Mouse (Mus musculus): ENCODE results near the gene Gm49673. TPM values are rescaled to one million over a fixed set of nuclear protein-coding genes. Genes with fewer than 3 reads are reported as not detected.
"Not testable (repeated sequence)": the region's sequence is repeated elsewhere in the genome, so short reads cannot be mapped to it uniquely, and the experiment has no call there.

The Gm49673 gene
- polyA plus RNA-seq (2021) = 0.18 TPM

DNA sequence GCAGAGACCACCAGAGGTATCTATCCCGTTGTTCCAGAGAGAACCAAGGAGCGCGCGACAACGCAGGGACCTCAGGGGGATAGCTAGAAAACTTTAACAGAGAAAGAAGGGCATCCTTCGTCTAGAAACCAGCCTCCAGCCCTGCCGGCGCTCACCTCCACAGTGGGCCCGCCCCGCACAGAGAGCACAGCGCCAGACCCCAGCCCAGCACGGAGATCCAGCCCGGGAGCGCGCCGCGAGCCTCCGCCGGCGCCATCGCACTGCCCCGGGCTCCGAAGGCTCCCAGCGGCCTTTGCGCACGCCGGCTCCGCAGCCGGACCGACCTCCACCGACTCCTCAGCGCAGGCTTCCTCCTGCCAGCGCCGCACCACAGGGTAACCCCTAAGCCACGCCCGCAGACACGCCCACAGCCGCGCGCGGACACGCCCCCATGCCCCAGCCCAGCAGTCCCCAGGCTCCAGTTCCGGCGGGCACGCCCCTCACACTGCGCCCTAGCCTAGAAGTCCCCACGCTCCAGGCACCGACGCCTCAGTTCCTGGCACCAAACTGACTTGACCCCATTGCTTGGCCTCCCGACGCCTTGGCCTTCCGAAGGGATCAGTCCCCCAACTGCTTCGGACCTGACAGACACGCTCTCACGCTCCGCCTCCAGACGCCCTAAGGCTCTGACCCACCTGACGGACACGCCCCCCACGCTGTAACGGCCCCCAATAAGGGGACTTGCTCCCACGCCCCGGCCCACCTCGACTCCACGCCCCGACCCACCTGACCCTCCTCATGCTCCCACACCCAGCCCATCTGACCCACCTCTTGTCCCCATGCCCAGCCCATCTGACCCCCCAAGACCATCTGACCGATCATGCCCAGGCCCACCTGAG lies at the start of gene Gm49673, which contains the start of gene Rnaset2a:
Gene Gm49673 (minus strand): TSS at position 350 of the 878 bp plus-strand sequence.
Gene Rnaset2a (minus strand): TSS at position 659 of the 878 bp plus-strand sequence.
- peak; percentile 95 for ATAC-seq
- CTCF ChIA-PET; H3K27me3 ChIP-seq; POLR2A ChIA-PET; in situ Hi-C loops (cut with MboI; ENCODE audit: low pct_unique_long_range_greater_than_20kb); DNase-seq (ENCODE audit: low read depth, low spot score): not testable (repeated sequence)

DNA sequence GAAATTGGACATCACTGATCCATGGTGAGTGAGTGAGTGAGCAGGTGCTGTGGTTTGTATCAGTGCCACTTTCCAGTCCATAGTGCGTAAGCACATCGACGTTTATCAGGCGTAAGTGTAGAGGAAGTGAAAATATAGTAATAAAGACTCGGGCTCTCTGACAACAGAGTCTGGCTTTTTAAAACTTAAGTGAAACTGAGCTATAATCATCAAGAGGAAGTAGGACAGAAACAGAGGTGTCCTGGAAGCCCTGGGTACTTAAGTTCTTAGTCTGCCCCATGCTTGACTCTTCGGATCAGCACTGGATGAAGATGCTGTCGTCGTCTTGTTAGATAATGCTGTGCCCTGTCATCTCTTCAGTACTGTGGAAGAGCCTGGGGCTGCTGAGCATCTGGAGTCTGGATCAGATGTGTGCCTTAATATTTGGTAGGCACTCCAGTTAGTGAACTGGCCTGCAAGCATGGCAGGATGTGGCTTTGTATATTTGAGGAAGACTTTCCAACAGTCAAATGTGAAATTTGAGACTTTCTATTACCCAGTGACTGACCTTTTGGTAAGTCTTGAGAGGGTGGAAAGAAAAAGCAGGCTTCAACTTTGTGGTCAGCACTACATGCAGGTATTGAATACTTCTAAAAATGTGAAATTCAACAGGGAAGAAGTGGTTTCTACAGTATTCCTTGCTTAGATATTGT lies 48.2 kb upstream of the Gm49673 start:
- ATAC-seq = no peak
- no peak for TF ChIP-seq CTCF (IDR thresholded peaks at IDR 0.05)
- in situ Hi-C loops (cut with MboI; ENCODE audit: low pct_unique_long_range_greater_than_20kb) = loop anchor here (25.0 kb wide), 1 partner anchor 334 kb away; no protein-coding TSS in a partner anchor
- ChIA-PET CTCF (no interaction called here), POLR2A (no interaction called here)
- no peak for DNase-seq (ENCODE audit: low read depth, low spot score)
- H3K27me3 ChIP-seq = no peaks in the 10 kb centered on the region

DNA sequence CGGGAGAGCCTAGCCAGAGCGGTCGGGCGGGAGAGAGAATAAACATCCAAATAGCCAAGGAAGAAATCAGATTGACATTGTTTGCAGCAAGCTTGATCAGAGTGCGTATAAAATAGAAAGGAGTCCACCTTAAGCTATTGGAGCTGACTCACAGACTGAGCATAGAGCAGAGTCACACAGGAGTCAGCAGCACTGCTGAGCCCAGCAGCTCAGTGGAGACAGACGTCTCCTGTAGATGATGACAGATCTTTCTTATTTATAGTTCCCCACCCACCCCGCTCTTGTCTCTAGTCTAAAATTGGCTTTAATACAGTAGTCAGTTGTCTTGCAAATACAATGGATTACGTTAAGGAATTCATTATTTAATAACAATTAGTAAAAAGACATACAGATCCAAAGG lies 46.1 kb upstream of the Gm49673 start:
- ChIA-PET CTCF (no interaction called here), POLR2A (no interaction called here)
- TF ChIP-seq CTCF (IDR thresholded peaks at IDR 0.05) = no peak
- ATAC-seq (no peak), DNase-seq (ENCODE audit: low read depth, low spot score) (no peak)
- in situ Hi-C loops (cut with MboI; ENCODE audit: low pct_unique_long_range_greater_than_20kb) = loop anchor here (25.0 kb wide), 1 partner anchor 331 kb away; no protein-coding TSS in a partner anchor
- H3K27me3 ChIP-seq = no peaks in the 10 kb centered on the region

GRCm38 (mm10) chr17:8184217-8184616 lies 36.6 kb upstream of the Gm49673 start:
- DNase-seq (ENCODE audit: low read depth, low spot score) (no peak), ATAC-seq (no peak)
- CTCF ChIA-PET = no interaction called here
- no peak for TF ChIP-seq CTCF (IDR thresholded peaks at IDR 0.05)
- H3K27me3 ChIP-seq = no peaks in the 10 kb centered on the region
- in situ Hi-C loops (cut with MboI; ENCODE audit: low pct_unique_long_range_greater_than_20kb) = loop anchor here (25.0 kb wide), 1 partner anchor 322 kb away; no protein-coding TSS in a partner anchor
- POLR2A ChIA-PET = no interaction called here

GRCm38 (mm10) chr17:8183815-8184214 lies 36.2 kb upstream of the Gm49673 start:
- CTCF ChIA-PET = no interaction called here

DNA sequence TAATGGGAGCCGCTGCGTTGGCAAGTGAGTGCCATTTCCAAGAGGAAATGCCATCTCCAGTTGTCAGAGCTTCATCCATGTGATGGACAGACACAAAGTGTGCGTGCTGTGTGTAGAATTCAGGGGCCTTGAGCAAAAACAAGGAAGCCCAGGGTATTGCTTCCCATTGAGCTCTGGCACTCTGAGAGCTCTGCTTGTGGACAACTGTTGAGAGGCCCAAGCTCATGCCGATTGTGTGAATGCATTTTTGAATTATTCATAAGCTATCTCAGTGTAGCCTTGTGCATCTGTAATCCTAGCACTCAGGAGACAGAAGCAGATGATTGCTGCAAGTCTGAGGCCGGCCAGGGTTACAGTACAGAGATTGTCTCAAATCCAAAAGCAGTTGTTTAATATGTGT lies 29.5 kb upstream of the Gm49673 start:
- CTCF ChIA-PET = no interaction called here
- no peak for ATAC-seq
- in situ Hi-C loops (cut with MboI; ENCODE audit: low pct_unique_long_range_greater_than_20kb) = loop anchor here (25.0 kb wide), 1 partner anchor 315 kb away; no protein-coding TSS in a partner anchor
- DNase-seq (ENCODE audit: low read depth, low spot score) = no peak
- no peaks in the 10 kb centered on the region for H3K27me3 ChIP-seq
- no peak for TF ChIP-seq CTCF (IDR thresholded peaks at IDR 0.05)
- POLR2A ChIA-PET = no interaction called here

More at GRCm38 (mm10) chr17:8183815-8184214, 36.2 kb upstream of the Gm49673 start:
- no peaks in the 10 kb centered on the region for H3K27me3 ChIP-seq
- POLR2A ChIA-PET = no interaction called here
- TF ChIP-seq CTCF (IDR thresholded peaks at IDR 0.05) = no peak
- DNase-seq (ENCODE audit: low read depth, low spot score) = no peak
- no peak for ATAC-seq
- in situ Hi-C loops (cut with MboI; ENCODE audit: low pct_unique_long_range_greater_than_20kb) = loop anchor here (25.0 kb wide), 1 partner anchor 322 kb away; no protein-coding TSS in a partner anchor

- DNase-seq (ENCODE audit: low read depth, low spot score) (no peak), ATAC-seq (no peak)
- CTCF ChIA-PET = no interaction called here
- TF ChIP-seq CTCF (IDR thresholded peaks at IDR 0.05) = no peak
- in situ Hi-C loops (cut with MboI; ENCODE audit: low pct_unique_long_range_greater_than_20kb) = no loop called here
- no peaks in the 10 kb centered on the region for H3K27me3 ChIP-seq
- POLR2A ChIA-PET = interaction anchor here (0.7 kb wide), 1 partner anchor 117 kb away, joined by 3 read pairs; no protein-coding TSS in a partner anchor
Measured at GRCm38 (mm10) chr17:8171081-8171480, 23.5 kb upstream of the Gm49673 start.

DNA sequence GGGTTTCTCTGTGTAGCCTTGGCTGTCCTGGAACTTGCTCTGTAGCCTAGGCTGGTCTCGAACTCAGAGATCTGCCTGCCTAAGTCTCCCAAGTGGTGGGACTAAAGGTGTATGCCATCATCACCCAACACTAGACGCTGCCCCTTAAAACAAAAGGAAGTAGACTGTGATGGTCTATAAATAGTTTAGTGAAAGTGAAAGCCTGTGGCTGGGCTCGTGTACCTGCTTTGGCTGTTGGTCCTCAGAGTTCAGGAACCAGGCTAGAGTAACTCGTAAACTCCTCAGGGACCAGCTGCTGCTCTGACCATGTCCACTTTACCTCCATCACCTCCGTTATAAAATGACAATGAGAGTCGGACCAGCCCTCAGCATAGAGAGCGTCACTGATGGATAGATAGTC lies 22.7 kb upstream of the Gm49673 start:
- DNase-seq (ENCODE audit: low read depth, low spot score) (no peak), ATAC-seq (no peak)
- TF ChIP-seq CTCF (IDR thresholded peaks at IDR 0.05) = no peak
- no peaks in the 10 kb centered on the region for H3K27me3 ChIP-seq
- in situ Hi-C loops (cut with MboI; ENCODE audit: low pct_unique_long_range_greater_than_20kb) = no loop called here
- ChIA-PET CTCF (no interaction called here), POLR2A (no interaction called here)

DNA sequence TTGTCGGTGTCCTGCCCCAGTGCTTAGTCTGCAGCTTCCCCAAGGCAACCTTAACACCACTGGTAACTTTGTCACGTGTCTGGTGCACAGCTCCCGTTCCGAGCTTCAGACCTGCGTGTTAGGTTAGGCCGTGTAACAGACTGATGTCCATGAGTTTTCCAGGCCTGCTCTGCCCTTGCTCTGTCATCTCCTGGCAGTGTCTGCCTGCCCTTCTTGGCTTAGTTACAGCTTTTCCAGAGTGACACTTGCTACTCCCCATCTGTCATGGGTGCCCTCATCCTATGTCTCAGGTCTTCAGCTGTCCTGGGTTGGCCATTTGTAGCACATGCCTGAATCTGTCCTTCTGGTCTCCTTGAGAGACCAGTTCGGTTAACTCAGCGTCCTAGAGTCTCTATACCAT lies 19.8 kb upstream of the Gm49673 start:
- in situ Hi-C loops (cut with MboI; ENCODE audit: low pct_unique_long_range_greater_than_20kb); POLR2A ChIA-PET; ATAC-seq; CTCF ChIA-PET; H3K27me3 ChIP-seq; DNase-seq (ENCODE audit: low read depth, low spot score): not testable (repeated sequence)

GRCm38 (mm10) chr17:8166454-8166853 lies 18.9 kb upstream of the Gm49673 start:
- H3K27me3 ChIP-seq; CTCF ChIA-PET; DNase-seq (ENCODE audit: low read depth, low spot score); ATAC-seq; in situ Hi-C loops (cut with MboI; ENCODE audit: low pct_unique_long_range_greater_than_20kb); POLR2A ChIA-PET: not testable (repeated sequence)

DNA sequence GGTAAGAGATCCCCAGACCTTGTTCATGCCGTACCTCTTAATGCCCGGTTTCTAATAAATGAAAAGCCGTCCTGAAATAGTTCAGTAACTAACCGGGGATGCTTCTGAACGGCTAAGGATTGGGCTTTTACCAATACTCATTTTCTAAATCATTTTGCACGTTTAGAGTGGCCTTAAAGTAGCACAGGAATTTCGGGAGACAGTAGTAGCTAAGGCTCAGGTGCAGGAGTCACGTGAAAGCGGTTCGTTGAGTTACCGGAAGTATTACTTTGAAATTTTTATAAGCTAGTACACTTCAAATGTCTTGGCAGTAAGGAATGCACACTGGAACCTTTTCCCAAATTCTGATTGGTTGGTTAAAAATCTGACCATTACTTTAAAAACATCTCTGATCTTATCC lies 18.4 kb upstream of the Gm49673 start:
- ATAC-seq; H3K27me3 ChIP-seq; in situ Hi-C loops (cut with MboI; ENCODE audit: low pct_unique_long_range_greater_than_20kb); DNase-seq (ENCODE audit: low read depth, low spot score); POLR2A ChIA-PET; CTCF ChIA-PET: not testable (repeated sequence)

DNA sequence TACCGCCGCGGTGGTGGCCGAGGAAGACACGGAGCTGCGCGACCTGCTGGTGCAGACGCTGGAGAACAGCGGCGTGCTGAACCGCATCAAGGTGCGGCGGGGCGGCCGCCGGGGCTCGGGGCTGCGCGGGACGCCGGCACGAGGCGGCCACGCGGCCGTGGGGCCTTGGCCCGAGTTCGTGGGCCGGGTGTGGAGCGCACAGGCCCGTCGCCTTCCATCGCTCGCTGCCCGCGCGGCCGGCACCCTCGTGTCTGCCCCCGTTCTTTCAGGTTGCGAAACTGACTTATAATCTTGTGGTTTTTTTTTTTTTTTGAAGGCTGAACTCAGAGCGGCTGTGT lies 18.0 kb upstream of the Gm49673 start:
- DNase-seq (ENCODE audit: low read depth, low spot score); ATAC-seq; H3K27me3 ChIP-seq; POLR2A ChIA-PET; CTCF ChIA-PET; in situ Hi-C loops (cut with MboI; ENCODE audit: low pct_unique_long_range_greater_than_20kb): not testable (repeated sequence)

DNA sequence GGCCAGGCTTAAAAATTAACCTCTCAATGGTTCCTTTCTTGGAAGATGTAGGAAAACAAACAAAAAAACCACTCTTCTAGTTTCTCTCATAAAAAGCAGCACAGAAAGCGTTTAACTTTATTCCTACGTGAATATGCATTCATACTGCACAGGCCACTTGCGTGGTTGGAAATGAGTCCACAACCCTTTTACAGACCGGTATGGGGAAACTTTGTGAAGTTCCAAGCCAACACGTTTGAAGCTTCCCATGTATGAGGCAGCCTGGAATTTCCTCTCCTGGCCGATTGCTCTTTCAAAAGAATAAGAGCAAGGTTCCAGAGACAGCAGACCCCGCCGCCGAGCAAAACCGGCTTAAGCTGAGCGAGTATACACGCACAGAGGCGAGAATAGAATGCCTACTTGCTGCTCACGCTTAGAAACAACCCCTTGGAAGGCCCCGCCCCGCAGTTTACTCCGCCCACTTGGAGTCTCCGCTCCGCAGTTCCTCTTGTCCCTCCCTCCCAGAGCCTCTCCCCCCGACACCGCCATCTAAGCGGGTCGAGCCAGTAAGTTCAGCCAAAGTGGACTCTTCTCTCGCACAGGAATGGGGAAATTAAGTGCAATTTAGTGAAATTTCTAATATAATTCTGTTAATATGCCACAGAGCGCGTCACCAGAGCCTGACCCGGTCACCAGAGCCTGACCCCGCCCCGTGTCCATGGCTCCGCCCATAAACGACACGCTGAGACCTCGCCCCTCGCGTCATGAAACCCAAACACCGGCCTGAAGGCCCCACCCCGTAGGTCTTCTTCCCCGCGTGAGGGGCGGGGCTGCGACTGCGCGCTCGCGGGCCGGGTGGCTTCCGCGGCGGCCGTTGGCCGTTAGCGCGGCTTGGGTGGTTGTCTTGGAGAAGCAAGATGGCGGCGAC lies 17.4 kb upstream of the Gm49673 start, which contains the start of gene Fgfr1op:
Gene Fgfr1op (plus strand): TSS at position 801 of the 907 bp plus-strand sequence.
- in situ Hi-C loops (cut with MboI; ENCODE audit: low pct_unique_long_range_greater_than_20kb); H3K27me3 ChIP-seq; CTCF ChIA-PET; DNase-seq (ENCODE audit: low read depth, low spot score); POLR2A ChIA-PET: not testable (repeated sequence)
- peak; percentile 93 for ATAC-seq

DNA sequence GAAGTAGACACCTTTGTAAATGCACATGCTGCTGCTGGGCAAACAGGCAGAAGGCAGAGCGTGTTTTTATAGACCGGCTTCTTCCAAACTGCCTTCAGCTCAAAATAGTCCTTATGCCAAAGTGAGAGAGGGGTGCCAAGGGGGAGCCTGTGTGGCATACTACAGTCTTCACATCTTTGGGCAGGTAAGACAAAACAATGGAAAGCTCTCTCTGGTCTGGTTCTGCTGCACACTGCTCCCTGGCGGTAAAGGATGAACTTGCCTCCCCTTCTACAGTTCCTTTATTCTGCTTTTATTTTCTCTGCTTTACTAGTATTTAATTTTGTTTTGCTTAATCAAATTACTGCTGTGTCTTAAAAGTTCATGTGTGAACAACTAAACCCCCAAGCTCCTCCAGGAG lies 13.4 kb upstream of the Gm49673 start:
- POLR2A ChIA-PET = not testable (repeated sequence)

More for the DNA sequence above, 13.4 kb upstream of the Gm49673 start:
- H3K27me3 ChIP-seq; in situ Hi-C loops (cut with MboI; ENCODE audit: low pct_unique_long_range_greater_than_20kb); ATAC-seq; CTCF ChIA-PET; DNase-seq (ENCODE audit: low read depth, low spot score): not testable (repeated sequence)
